Mouse (Mus musculus) G1E (cell line): ENCODE data around the gene Wt1.

Source experiments
- CTCF ChIP-seq: IDR thresholded peaks from 2 replicates; pipeline ENCODE4 v1.5.1; 2012; ENCODE audit warnings: low read depth, low read length, inconsistent platforms, mixed read lengths
- TAL1 ChIP-seq: conservative IDR thresholded peaks from 2 replicates; pipeline ENCODE4 v1.6.1; 2012; ENCODE audit warnings: low read depth, low read length, inconsistent platforms, mixed read lengths

DNA sequence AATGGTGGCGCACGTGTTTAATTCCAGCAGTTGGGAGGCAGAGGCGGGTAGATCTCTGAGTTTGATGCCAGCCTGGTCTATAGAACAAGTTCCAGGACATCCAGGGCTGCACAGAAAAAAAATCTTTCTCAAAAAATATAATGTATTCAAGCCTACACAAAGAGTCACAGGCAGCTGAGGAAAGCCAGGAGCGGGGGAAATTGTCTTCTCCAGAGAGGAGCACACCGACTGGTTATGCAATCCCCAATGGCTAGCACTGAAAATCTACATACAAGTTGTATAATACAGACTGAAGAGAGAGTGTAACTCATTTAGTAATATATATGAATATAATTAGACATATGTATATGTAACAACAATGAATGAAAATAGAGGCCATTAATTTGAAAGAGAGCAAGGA lies 25.2 kb downstream of the Wt1 start:
- no peak for TF ChIP-seq TAL1
- TF ChIP-seq CTCF, result no peak
